Mouse (Mus musculus): ENCODE results near the gene P2rx6.
"Not testable (repeated sequence)": the region's sequence is repeated elsewhere in the genome, so short reads cannot be mapped to it uniquely, and the experiment has no call there.

Gene P2rx6

GRCm38 (mm10) chr16:17561128-17561750, 446 bp upstream of the P2rx6 start, which contains the start of gene Lrrc74b:
TSS of gene Lrrc74b (minus strand) at chr16:17561247.
- DNase-seq (ENCODE audit: extremely low read depth, low read depth) = no peak

GRCm38 (mm10) chr16:17563580-17563979, 1.9 kb downstream of the P2rx6 start:
- no peak for DNase-seq (ENCODE audit: extremely low read depth, low read depth)

- no peak for DNase-seq (ENCODE audit: extremely low read depth, low read depth)
These were observed 2.5 kb downstream of the P2rx6 start for GRCm38 (mm10) chr16:17564221-17564620.

GRCm38 (mm10) chr16:17564771-17565170, 3.1 kb downstream of the P2rx6 start:
- no peak for DNase-seq (ENCODE audit: extremely low read depth, low read depth)

- DNase-seq (ENCODE audit: extremely low read depth, low read depth) = no peak
These were observed 4.5 kb downstream of the P2rx6 start for GRCm38 (mm10) chr16:17566186-17566585.

- DNase-seq (ENCODE audit: extremely low read depth, low read depth) = peak; percentile 53
These were observed 14.5 kb downstream of the P2rx6 start for GRCm38 (mm10) chr16:17575870-17576824.

- no peak for DNase-seq (ENCODE audit: extremely low read depth, low read depth)
These were observed 15.1 kb downstream of the P2rx6 start for GRCm38 (mm10) chr16:17576825-17577215.

GRCm38 (mm10) chr16:17583064-17583463, 21.4 kb downstream of the P2rx6 start, which contains the start of gene Slc7a4:
TSS of gene Slc7a4 (minus strand) at chr16:17583214.
- peak; percentile 46 for DNase-seq (ENCODE audit: extremely low read depth, low read depth)

GRCm38 (mm10) chr16:17584555-17584954, 22.9 kb downstream of the P2rx6 start:
- DNase-seq (ENCODE audit: extremely low read depth, low read depth) = no peak

- DNase-seq (ENCODE audit: extremely low read depth, low read depth) = no peak
These were observed 29.0 kb downstream of the P2rx6 start for GRCm38 (mm10) chr16:17590731-17591130.

GRCm38 (mm10) chr16:17600944-17601562, 39.4 kb downstream of the P2rx6 start:
- DNase-seq (ENCODE audit: extremely low read depth, low read depth) = peak; percentile 49

- no peak for DNase-seq (ENCODE audit: extremely low read depth, low read depth)
These were observed 43.3 kb downstream of the P2rx6 start for GRCm38 (mm10) chr16:17604941-17605340.

GRCm38 (mm10) chr16:17605684-17606083, 44.0 kb downstream of the P2rx6 start:
- DNase-seq (ENCODE audit: extremely low read depth, low read depth) = no peak

- no peak for DNase-seq (ENCODE audit: extremely low read depth, low read depth)
These were observed 49.7 kb downstream of the P2rx6 start for GRCm38 (mm10) chr16:17611383-17611782.

GRCm38 (mm10) chr16:17614740-17615139, 53.1 kb downstream of the P2rx6 start:
- DNase-seq (ENCODE audit: extremely low read depth, low read depth) = not testable (repeated sequence)

- DNase-seq (ENCODE audit: extremely low read depth, low read depth) = no peak
These were observed 54.5 kb downstream of the P2rx6 start for GRCm38 (mm10) chr16:17616212-17616611.

GRCm38 (mm10) chr16:17617922-17618565, 56.4 kb downstream of the P2rx6 start:
- peak; percentile 68 for DNase-seq (ENCODE audit: extremely low read depth, low read depth)

GRCm38 (mm10) chr16:17619198-17620105, 57.8 kb downstream of the P2rx6 start, which contains the start of gene Smpd4:
TSS of gene Smpd4 (plus strand) at chr16:17619354.
- peak; percentile 72 for DNase-seq (ENCODE audit: extremely low read depth, low read depth)

- DNase-seq (ENCODE audit: extremely low read depth, low read depth) = no peak
These were observed 60.3 kb downstream of the P2rx6 start for GRCm38 (mm10) chr16:17621936-17622335.
